Mouse (Mus musculus) gastrocnemius, postnatal 25 days (tissue): ENCODE measurements around the gene Gm10306. TPM values are rescaled to one million over a fixed set of nuclear protein-coding genes. Genes with fewer than 3 reads are reported as not detected.

Experiments
- DNase-seq: peaks from one replicate; pipeline ENCODE4 v3.0.0; 2022
- long read RNA-seq, 2 experiments: library from polyadenylated mRNA; stranded (forward); transcript quantifications; one replicate each; pipeline ENCODE4 v2.0.0; 2021
- total RNA-seq, 2 experiments: library from RNA; stranded (reverse); gene quantifications; 1 replicate in 1 of 2; 2 replicates in 1 of 2; pipeline ENCODE4 v1.2.3; 2021

Gm10306 gene
- not detected for total RNA-seq
- long read RNA-seq, experiment 1, partial matches to known transcripts = 0 of 1 reads
- long read RNA-seq, experiment 1, other reads (novel, unspliced or antisense) = 0 of 1 reads
- long read RNA-seq, experiment 2 = 0 reads

GRCm38 (mm10) chr4:94556265-94557054 is at the start of gene Gm10306, which contains the start of gene Caap1:
Gene Gm10306, plus strand, starts transcription at chr4:94556546.
Gene Caap1, minus strand, starts transcription at chr4:94556796.
- peak; percentile 91 for DNase-seq

GRCm38 (mm10) chr4:94515366-94515765 is 41.0 kb upstream of the Gm10306 start:
- DNase-seq = no peak

- DNase-seq = peak; percentile 7
Observed at GRCm38 (mm10) chr4:94517631-94518030, 38.7 kb upstream of the Gm10306 start.

GRCm38 (mm10) chr4:94523321-94523720 is 33.0 kb upstream of the Gm10306 start:
- no peak for DNase-seq

GRCm38 (mm10) chr4:94529448-94529847 is 26.9 kb upstream of the Gm10306 start:
- no peak for DNase-seq

- no peak for DNase-seq
Observed at GRCm38 (mm10) chr4:94533205-94533604, 23.1 kb upstream of the Gm10306 start.

- no peak for DNase-seq
Observed at GRCm38 (mm10) chr4:94543041-94543440, 13.3 kb upstream of the Gm10306 start.

- DNase-seq = no peak
Observed at GRCm38 (mm10) chr4:94544321-94544720, 12.0 kb upstream of the Gm10306 start.

GRCm38 (mm10) chr4:94554955-94555494 is 1.3 kb upstream of the Gm10306 start:
- no peak for DNase-seq

- no peak for DNase-seq
Observed at GRCm38 (mm10) chr4:94557145-94557544, 799 bp downstream of the Gm10306 start.

- DNase-seq = no peak
Observed at GRCm38 (mm10) chr4:94559266-94559665, 2.9 kb downstream of the Gm10306 start.

- no peak for DNase-seq
Observed at GRCm38 (mm10) chr4:94560316-94560715, 4.0 kb downstream of the Gm10306 start.

GRCm38 (mm10) chr4:94561954-94562648 is 5.8 kb downstream of the Gm10306 start:
- no peak for DNase-seq

- no peak for DNase-seq
Observed at GRCm38 (mm10) chr4:94564297-94564696, 8.0 kb downstream of the Gm10306 start.

- no peak for DNase-seq
Observed at GRCm38 (mm10) chr4:94572677-94573076, 16.3 kb downstream of the Gm10306 start.

GRCm38 (mm10) chr4:94591765-94592381 is 35.5 kb downstream of the Gm10306 start:
- DNase-seq = no peak

GRCm38 (mm10) chr4:94592709-94593108 is 36.4 kb downstream of the Gm10306 start:
- DNase-seq = no peak

- DNase-seq = no peak
Observed at GRCm38 (mm10) chr4:94601395-94601794, 45.0 kb downstream of the Gm10306 start.

- no peak for DNase-seq
Observed at GRCm38 (mm10) chr4:94602496-94603030, 46.2 kb downstream of the Gm10306 start.

GRCm38 (mm10) chr4:94603031-94603629 is 46.8 kb downstream of the Gm10306 start, which contains the start of gene Plaa:
Gene Plaa, minus strand, starts transcription at chr4:94603244.
- peak; percentile 89 for DNase-seq

- no peak for DNase-seq
Observed at GRCm38 (mm10) chr4:94604452-94605019, 48.2 kb downstream of the Gm10306 start.
